Mouse (Mus musculus): ENCODE data around the gene Serinc3.

DNA sequence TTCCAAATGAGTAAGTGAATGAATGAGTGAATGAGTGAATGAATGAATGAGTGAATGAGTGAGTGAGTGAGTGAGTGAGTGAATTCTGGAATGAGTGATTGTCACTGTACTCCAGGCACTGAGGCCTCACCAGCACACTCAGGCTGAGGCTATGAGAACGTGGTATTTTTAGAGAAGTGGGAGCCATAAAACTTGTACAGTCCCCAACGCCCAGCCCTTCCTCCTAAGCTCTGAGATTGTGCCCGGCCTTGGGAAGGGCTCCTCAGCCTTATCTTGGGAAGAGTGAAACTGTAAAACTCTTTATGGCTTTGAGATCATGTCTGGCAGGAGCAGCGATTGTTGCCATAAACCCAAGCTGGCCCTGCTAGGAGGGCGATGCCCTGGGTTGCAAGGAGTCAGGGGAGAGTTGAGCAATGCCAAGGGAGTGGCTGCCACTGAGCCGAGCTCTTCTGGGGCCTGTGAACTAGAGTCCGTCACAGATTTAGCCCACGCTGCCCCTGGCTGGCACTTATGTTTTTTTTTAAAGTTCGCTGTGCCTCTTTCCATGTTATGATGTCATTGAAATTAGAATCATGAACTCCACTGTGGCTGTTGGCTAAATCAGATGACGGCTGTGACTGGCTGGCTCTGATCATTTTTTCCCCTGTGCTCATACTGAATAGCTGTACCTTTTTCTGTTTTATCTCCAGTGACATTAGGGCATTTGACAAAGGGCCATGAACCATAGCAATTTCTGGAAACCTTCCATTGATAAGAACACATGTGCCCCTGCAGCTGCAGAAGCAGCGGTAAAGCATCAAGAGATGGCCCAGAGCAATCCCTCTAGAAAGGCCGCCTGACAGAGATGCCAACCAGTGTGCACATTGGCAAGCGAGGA is 64.6 kb downstream of the Serinc3 start:
- TF ChIP-seq CTCF (IDR thresholded peaks at IDR 0.05; ENCODE audit: borderline replicate concordance, insufficient read depth, low read length) (no peak), POLR2A (IDR thresholded peaks at IDR 0.05; ENCODE audit: low read depth, low read length) (no peak)
